Comparison of ENCODE assay signal across 28 mouse cellular contexts in the genomic region with DNA sequence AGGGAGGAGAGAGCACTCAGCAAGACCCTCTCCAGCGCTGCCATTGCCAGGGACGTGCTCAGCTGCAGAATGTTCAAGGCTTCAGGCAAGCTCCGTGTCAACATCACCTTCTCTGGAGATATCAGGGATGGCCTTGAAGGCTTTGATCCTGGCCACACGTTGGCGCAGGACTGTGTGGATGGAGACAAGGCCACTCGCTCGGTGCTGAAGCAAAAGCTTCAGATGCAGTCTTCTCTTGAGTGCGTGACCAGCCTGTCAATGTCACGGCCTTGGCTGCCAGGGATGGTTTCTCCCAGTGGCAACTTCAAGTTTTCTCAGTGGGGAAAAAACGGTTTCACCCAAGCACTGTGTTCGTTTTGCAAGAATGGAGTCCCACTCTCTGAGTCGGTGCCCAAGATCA. TPM values are rescaled to one million over a fixed set of nuclear protein-coding genes. Genes with fewer than 3 reads are reported as not detected.
DNase-seq lines count a peak whose midpoint lies in the region; ATAC-seq lines count a peak whose summit lies in the region.
"Had no signal": no experiment of that assay in that cellular context is flagged by ENCODE, and none has a peak within 500 bp of the region (broad histone marks: within the 10 kb centered on the region; RNA-seq: fewer than 3 reads in every experiment).

No protein-coding gene starts in this region.

- WGBS in heart, embryonic 10.5 days: 64% methylated on average over 12 of the region's 12 CpGs
- 63% methylated on average over 12 of the region's 12 CpGs for WGBS in heart, embryonic 11.5 days (ENCODE audit: insufficient replicate concordance)
- 77% methylated on average over 12 of the region's 12 CpGs for WGBS in limb, embryonic 12.5 days

- 0 out of 2 replicates have a peak overlapping the region, but pooled peaks have one; percentile 29 for H3K27ac ChIP-seq in heart, embryonic 10.5 days
- no peak overlapping the region for H3K27ac ChIP-seq in heart, embryonic 11.5 days (ENCODE audit: low read depth, low read length)
- peak overlapping the region; percentile 59; the same call in 1 of the 2 replicates for H3K27ac ChIP-seq in limb, embryonic 12.5 days
- H3K27ac ChIP-seq: embryonic facial prominence, embryonic 15.5 days; forebrain, embryonic 12.5 days; liver, embryonic 15.5 days; midbrain, embryonic 10.5 days; midbrain, embryonic 15.5 days had no signal

- no peaks in the 10 kb centered on the region for H3K36me3 ChIP-seq in heart, embryonic 10.5 days
- no peaks in the 10 kb centered on the region for H3K36me3 ChIP-seq in heart, embryonic 11.5 days (ENCODE audit: control insufficient read depth, insufficient read depth, low read length)
- no peaks in the 10 kb centered on the region for H3K36me3 ChIP-seq in limb, embryonic 12.5 days
- H3K36me3 ChIP-seq: embryonic facial prominence, embryonic 15.5 days; forebrain, embryonic 12.5 days; hindbrain, embryonic 13.5 days; kidney, embryonic 15.5 days; liver, embryonic 15.5 days; midbrain, embryonic 10.5 days; midbrain, embryonic 15.5 days had no signal

- no peak for ATAC-seq in heart, embryonic 11.5 days (replicated peaks; ENCODE audit: insufficient number of reproducible peaks, low FRiP score, low TSS enrichment)
- no peak for ATAC-seq in limb, embryonic 12.5 days (ENCODE audit: insufficient number of reproducible peaks, insufficient read depth, low FRiP score, low TSS enrichment, low read depth)
- no peak for ATAC-seq in frontal cortex, adult (ENCODE audit: low TSS enrichment)
- ATAC-seq: CD4-positive, CD25-positive, alpha-beta regulatory T cell, adult 4 months; midbrain, embryonic 15.5 days had no signal

- no peak for DNase-seq in heart, embryonic 10.5 days (ENCODE audit: low spot score)
- peak; percentile 43 for DNase-seq in adrenal gland, postnatal 10 days
- peak; percentile 52 to 64 for DNase-seq in adrenal gland, postnatal 36 days
- DNase-seq in urinary bladder, postnatal 36 days (ENCODE audit: low spot score in 2 of 2): no peak
- DNase-seq in cerebellum, postnatal 4 days (ENCODE audit: low spot score in 2 of 2): no peak
- DNase-seq: cerebellum, adult 9-10 months; cerebellum, postnatal 36 days; gastrocnemius, postnatal 14 days; heart, postnatal 4 days; kidney, adult 11 months; kidney, postnatal 36 days; lung, embryonic 14.5 days; spleen, adult 18-20 months; thymus, postnatal 4 days had no signal

- no peak overlapping the region for H3K4me3 ChIP-seq in heart, embryonic 10.5 days
- H3K4me3 ChIP-seq in heart, embryonic 11.5 days (ENCODE audit: low read depth, low read length): no peak overlapping the region
- no peak overlapping the region for H3K4me3 ChIP-seq in limb, embryonic 12.5 days (replicated peaks)
- H3K4me3 ChIP-seq: embryonic facial prominence, embryonic 15.5 days; forebrain, embryonic 12.5 days; hindbrain, embryonic 13.5 days; kidney, embryonic 15.5 days; liver, embryonic 15.5 days; midbrain, embryonic 10.5 days; midbrain, embryonic 15.5 days had no signal

- H3K4me2 ChIP-seq in heart, embryonic 11.5 days: no peak overlapping the region
- H3K4me2 ChIP-seq in limb, embryonic 12.5 days: no peak overlapping the region
- H3K4me2 ChIP-seq: embryonic facial prominence, embryonic 15.5 days; forebrain, embryonic 12.5 days; hindbrain, embryonic 13.5 days; kidney, embryonic 15.5 days; liver, embryonic 15.5 days; lung, embryonic 14.5 days; midbrain, embryonic 15.5 days had no signal

- peaks cover 16% of the 10 kb centered on the region; the same call in 1 of the 2 replicates for H3K27me3 ChIP-seq in heart, embryonic 10.5 days (ENCODE audit: insufficient read depth, poor library complexity, severe bottlenecking)
- peaks cover 11% of the 10 kb centered on the region for H3K27me3 ChIP-seq in heart, embryonic 11.5 days (ENCODE audit: control insufficient read depth, insufficient read depth, low read length)
- H3K27me3 ChIP-seq in limb, embryonic 12.5 days: no peaks in the 10 kb centered on the region; the same call in 1 of the 2 replicates
- H3K27me3 ChIP-seq: embryonic facial prominence, embryonic 15.5 days had no signal

- no peaks in the 10 kb centered on the region for H3K9me3 ChIP-seq in heart, embryonic 10.5 days
- no peaks in the 10 kb centered on the region for H3K9me3 ChIP-seq in heart, embryonic 11.5 days (replicated peaks; ENCODE audit: control insufficient read depth, low read length)
- no peaks in the 10 kb centered on the region for H3K9me3 ChIP-seq in limb, embryonic 12.5 days
- H3K9me3 ChIP-seq: embryonic facial prominence, embryonic 15.5 days; forebrain, embryonic 12.5 days; hindbrain, embryonic 13.5 days; kidney, embryonic 15.5 days; liver, embryonic 15.5 days; midbrain, embryonic 10.5 days; midbrain, embryonic 15.5 days had no signal

- no peak overlapping the region for H3K9ac ChIP-seq in heart, embryonic 11.5 days (ENCODE audit: low read depth, low read length)
- H3K9ac ChIP-seq in limb, embryonic 12.5 days (replicated peaks): no peak overlapping the region
- H3K9ac ChIP-seq: embryonic facial prominence, embryonic 15.5 days; forebrain, embryonic 12.5 days; kidney, embryonic 15.5 days; liver, embryonic 15.5 days; lung, embryonic 14.5 days; midbrain, embryonic 15.5 days had no signal

- peaks cover 30% of the 10 kb centered on the region for H3K4me1 ChIP-seq in heart, embryonic 10.5 days
- peaks cover 9% of the 10 kb centered on the region for H3K4me1 ChIP-seq in heart, embryonic 11.5 days (ENCODE audit: control insufficient read depth, insufficient read depth, low read length)
- H3K4me1 ChIP-seq in limb, embryonic 12.5 days (replicated peaks): peaks cover 32% of the 10 kb centered on the region
- H3K4me1 ChIP-seq: liver, embryonic 15.5 days had no signal

RNA-seq across cellular contexts. Expression of a gene that starts 26.6 kb away (rescaled TPM):
- polyA plus RNA-seq in heart, embryonic 10.5 days (2016; fragmentation: Nextera tagmentation; extraction: Ambion mirVana): 56.8 and 345 TPM in 2 replicates
- 54.8 and 67.1 TPM in 2 replicates for polyA plus RNA-seq in heart, embryonic 11.5 days (2014; fragmentation: Nextera tagmentation; extraction: Ambion mirVana)
- total RNA-seq in adrenal gland, postnatal 10 days (2021): 100 to 1,000 TPM; 470 to 498 TPM
- total RNA-seq in adrenal gland, postnatal 36 days (2021): 100 to 1,000 TPM; 490 to 535 TPM
- polyA plus RNA-seq in limb, embryonic 12.5 days (2016; fragmentation: Nextera tagmentation; extraction: Ambion mirVana): 120 and 148 TPM in 2 replicates
- total RNA-seq: granulocyte monocyte progenitor cell, adult 5-6 weeks; liver, adult 2 months; neutrophil, adult 5-6 weeks had no signal
- polyA plus RNA-seq: CD4-positive, CD25-positive, alpha-beta regulatory T cell, adult 4 months had no signal

Comparison
In these comparisons a context has a peak if more than half of its experiments do, and no peak if none do; other contexts are left out.
1. DNase-seq: peak in adrenal gland, postnatal 10 days (single experiment) and adrenal gland, postnatal 36 days (2 of 2); none in heart, embryonic 10.5 days (single experiment), urinary bladder, postnatal 36 days (0 of 2) and cerebellum, postnatal 4 days (0 of 2).